Mouse (Mus musculus) adrenal gland, postnatal 36 days (tissue): Measurements from ENCODE around the gene Jam2. TPM values are rescaled to one million over a fixed set of nuclear protein-coding genes. Genes with fewer than 3 reads are reported as not detected.
A peak's percentile ranks its signal among the peaks of the same experiment; 100 is the strongest.

Source experiments
- DNase-seq, 2 experiments: peaks; one replicate each; pipeline ENCODE4 v3.0.0; 2021; ENCODE audit warnings: mixed read lengths in 1 of 2
- long read RNA-seq, 2 experiments: library from polyadenylated mRNA; stranded (forward); transcript quantifications; one replicate each; pipeline ENCODE4 v2.0.0; 2021; ENCODE audit warnings: borderline sequencing depth in 2 of 2
- total RNA-seq, 2 experiments: library from RNA; stranded (reverse); gene quantifications; 2 replicates each; pipeline ENCODE4 v1.2.3; 2021

Gene Jam2
- 10 to 100 TPM in 1 of 2 experiments, 1 to 10 TPM in 1; 9.0 to 12.6 TPM for total RNA-seq
- long read RNA-seq, experiment 1, partial matches to known transcripts, result 0 of 2 reads
- long read RNA-seq, experiment 1, other reads (novel, unspliced or antisense), result 2 of 2 reads
- long read RNA-seq, experiment 2, result 0 reads

DNA sequence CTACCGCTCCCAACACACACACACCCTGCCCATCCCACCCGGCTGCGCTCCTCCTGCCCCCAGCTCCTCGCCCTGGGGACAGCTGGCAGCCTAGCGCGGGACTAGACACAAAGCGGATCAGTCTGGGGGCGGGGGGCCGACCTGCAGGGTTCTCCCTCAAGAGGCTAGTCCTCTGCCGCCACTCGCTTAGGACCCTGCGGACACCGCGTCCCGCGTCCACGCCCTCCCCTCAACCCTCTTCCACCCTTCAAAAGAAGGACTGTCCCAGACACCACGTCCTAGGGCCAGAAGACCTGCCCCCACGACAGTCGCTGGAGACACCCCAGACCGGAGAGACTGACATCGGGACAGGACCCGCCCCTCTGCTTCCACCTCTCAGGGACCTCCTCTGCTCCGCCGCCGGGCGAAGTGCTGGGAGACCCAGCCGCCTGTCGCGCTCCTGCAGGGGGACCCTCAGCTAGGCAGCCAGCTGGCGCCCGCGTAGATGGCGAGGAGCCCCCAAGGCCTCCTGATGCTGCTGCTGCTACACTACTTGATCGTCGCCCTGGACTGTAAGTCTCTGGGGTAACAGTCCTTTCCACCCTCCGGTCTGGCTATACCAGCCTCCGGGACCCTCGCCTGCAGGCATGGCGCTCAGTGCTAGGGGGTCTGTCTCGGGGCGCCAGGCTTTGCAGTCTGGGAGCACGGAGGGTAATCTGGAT is at the start of gene Jam2:
Gene Jam2 (plus strand): TSS at position 121 of the 701 bp plus-strand sequence.
- DNase-seq, result peak; percentile 53 to 64

DNA sequence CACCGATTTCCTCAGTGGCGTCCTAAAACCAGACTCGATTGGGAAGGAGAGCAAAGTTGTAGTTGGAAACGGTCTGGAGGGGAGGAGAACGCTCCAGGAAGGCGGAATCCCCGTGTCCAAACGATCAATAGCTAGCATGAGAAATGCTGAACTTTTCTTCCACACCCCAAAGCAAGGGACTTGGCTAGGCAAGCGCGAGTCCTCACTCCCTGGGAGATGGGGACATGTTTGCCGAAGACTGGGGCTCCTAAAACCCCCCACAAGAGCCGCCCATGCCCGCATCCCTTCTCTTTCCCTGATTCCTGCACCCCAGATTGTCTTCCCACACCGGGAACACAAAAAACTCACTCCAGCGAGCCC is 39.1 kb upstream of the Jam2 start:
- peak in 1 of 2 experiments; percentile 8 for DNase-seq

DNA sequence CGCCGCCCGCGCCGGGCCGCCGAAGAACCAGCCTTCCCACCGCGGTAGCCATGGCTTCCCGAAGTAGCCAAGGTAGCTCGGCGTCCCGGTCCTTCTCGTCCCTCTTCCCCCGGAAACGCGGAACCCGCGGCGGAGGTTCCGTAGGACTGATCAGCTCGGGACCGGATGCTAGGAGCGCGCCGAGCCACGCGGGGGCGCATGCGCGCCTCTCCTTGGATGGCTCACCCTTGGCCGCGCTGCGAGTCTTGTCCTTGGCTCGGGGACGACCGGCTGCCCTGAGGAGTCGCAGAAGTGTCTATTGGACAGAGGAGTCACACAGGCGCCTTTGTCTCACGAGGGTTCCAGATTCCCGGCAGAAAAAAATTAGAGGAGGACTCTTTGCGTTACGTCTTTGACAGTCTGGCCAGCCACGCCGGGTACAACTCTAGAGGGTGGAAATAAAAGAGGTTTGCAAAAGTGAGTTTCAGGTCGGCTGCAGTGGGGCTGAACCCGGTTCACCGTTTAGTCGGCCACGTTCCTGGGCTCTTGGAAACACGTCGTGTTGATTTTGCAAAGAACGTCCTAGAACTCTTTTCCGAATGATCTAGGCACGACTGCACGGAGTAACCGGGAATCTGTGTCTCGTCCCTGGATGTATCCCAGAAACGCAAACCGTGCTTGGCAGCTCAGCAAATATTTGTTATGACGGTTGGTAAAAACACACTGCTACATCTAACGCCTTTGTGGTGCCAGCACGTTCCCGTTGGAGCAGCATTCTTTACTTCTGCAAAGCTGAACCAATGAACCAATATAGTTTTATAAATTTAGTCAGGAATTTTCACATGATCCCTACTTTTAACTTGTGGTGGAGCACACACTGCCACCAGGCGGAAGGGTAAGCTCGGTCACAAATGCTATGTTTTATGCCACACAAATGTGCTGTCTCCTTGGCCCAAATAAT is 38.5 kb upstream of the Jam2 start, which contains the start of gene Mrpl39:
Gene Mrpl39 (minus strand): TSS at position 577 of the 940 bp plus-strand sequence.
- DNase-seq, result peak; percentile 97 to 99

DNA sequence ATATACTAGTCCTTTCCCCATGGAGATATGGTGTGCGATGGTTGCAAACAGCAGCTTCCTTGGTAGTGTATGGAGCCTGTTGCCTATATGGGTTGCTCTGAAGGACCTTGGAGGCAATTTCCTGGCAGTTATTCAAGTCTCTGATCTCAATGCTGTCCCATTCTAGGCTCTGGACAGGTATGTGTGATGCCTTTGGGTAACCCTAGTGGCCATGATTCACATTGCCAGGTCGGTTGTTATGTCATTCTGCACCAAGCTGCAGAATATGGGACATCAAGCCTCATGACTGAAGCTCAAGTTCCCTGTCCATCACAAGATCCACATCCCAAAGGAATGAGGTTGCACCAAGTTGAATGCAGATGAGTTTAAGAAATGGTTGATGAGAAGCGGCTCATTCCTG is 36.6 kb upstream of the Jam2 start:
- no peak for DNase-seq

DNA sequence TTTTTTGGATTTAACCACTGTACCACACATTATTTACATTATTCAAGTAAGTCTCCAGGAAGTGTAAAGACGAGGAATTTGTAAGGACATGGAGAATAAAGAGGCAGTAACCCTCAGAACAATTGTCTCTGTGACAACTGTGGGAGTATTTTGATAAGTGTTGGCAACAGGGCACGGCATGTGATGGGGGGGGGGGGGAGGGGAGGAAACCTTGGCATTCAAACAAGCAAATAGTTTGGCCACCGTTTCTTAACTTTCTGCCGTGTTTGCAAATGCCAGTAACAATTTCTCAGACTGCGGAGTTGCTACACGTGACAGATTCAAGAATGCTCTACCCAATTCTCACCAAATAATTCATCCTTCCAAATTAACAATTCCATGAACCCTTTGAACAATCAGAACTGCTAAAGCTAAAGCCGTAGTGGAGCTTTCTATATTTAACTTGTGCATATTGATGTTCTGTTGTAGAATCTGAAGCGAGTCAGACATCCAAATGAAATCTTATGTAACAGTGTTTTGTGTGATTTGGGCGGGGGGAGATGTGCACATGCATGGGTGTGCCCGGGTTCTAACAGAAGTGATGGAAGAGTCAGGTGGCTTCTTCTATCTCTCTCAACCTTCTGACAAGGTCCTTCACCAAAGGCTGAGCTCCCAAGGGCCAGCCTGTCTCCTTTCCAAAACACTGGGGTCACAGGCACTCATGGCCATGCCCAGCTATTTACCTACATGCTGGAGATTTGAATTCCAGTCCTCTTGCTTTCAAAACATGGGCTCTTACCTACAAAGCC is 29.0 kb upstream of the Jam2 start:
- DNase-seq, result no peak

DNA sequence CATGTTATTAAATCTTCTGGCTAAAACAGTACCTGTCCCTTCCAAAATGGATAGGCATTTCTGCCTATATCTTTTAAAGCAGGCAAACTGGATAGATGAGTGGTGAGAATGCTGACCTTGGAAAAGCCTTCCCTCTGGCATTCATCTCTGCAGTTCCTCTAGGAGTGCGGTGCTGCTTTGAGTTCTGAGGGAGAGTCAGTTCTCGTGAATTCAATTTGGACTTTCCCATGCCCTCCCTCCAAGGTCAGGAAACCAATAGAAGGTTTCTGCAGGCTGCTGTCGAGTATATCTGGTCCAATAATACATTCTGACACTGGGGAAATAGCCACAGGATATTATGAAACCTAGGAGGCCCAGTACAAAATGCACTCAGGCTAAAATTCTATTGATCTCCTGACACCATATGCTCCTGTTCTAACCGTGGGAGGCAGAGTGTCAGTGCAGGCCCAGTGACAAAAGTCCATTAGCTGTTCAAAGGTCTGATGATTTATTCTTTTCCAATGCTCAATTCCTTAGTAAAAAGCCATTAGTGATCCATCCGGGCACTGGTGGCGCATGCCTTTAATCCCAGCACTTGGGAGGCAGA is 28.1 kb upstream of the Jam2 start:
- peak in 1 of 2 experiments; percentile 31 for DNase-seq

DNA sequence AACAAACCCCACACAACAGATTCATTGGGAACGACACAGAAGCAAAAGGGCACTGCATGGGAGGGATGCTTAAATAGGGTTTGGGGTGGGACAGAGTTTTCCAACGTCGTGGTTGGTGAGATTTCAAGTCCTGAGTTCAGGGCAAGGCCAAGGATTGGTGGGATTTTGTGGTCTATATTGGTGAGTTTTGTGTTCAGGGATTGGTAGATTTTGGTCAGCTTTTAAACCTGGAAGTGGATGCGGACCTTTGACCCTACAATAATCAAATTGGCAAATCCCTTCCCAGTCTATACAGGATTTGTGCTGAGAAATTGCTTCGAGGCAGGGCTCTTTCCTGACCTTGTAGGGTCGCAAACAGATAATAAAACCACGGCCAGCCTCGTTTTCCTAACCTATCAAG is 6.0 kb upstream of the Jam2 start:
- no peak for DNase-seq

DNA sequence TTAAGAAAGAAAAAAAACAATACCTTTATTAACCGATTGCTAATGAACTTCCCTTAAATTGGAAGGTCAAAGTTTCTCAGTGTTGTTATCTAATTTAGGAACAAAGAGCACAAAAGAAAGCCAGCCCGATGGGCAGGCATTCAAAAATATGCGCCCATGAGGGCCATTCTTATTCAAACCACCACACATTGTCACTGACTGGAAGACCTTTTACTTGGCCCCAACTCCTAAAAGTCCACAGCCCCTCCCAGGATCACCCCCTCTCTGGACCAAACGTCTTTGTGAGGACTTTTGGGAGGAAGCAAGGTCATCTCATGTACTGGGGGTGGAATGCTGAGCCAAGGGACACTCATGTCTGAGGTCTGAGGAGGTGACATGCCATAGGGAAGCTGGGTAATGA is 4.7 kb upstream of the Jam2 start:
- DNase-seq, result no peak

DNA sequence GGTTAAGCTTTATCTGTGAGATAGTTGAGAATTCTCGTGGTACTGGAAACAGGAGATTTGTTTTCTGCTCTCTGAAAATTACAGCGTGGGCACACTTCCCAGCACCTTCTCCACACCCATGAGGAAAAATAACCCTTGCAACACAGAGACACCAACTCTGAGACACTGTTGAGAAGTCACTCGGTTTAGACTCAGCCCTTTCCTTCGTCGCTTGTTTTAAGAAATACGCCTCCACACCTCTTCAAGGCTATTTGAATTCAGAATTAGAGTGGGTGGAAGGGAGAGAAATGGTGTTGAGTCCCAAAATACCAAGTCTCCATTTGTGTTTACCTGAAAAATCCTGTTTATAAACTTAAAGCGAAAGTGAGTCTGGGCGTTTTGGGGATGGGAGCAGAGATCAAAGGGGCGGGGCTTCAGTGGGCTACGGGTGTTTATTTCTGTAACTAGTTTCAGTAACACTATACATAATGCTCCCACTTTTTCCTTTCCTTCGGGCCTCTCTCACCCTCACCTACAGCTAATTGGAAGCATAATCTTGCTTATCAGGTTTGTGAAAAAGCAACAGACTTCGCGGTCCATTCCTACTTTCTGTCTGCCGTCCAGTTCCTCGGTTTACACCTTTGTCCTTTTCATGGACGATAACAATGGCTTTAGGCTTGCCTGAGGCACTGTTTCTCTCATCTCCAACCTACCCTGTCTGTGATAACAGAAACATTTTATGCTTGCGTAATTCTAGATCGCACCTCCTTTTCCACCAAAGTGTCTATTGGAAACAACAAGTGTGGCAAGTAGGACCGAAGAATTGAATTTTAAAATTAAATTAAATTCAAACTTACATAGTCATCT is 4.1 kb upstream of the Jam2 start:
- no peak for DNase-seq

DNA sequence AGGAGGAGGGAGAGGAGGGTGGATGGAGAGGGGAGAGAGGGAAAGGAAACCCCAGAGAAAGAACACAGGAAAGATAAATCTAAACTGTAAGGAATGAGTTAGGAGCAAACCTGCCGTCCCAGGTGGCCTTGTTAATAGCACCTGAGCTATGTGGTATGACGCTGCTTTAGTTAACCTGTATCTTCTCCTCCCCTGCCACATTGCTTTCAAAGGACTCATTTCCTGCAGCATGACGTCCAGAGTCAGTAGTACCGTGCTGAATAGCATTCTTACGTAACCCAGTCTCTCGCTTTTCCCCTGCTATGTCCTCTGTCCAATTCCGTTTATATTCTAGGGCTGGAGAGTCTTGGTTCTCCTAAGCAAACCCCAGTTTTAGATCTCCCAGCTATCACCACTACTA is 3.0 kb upstream of the Jam2 start:
- DNase-seq, result no peak

DNA sequence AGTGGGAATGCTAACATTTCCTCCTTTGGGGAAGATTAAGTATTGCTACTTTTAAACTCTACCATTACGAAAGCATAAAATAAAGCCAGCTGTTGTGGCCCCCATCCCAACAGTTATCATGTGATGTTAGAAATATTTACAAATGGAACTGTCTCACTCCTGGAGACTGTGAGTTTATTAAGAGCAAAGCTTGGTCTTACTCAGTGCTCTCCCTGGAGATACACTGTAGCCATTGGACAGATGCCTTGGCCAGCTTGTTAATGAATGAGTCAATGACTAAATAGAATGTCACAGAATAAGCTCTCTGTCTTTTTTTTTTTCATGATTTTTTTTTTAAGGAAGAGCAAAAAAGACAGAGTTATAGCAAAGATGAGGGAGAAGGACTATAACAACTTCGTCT is 2.5 kb upstream of the Jam2 start:
- peak in 1 of 2 experiments; percentile 4 for DNase-seq

DNA sequence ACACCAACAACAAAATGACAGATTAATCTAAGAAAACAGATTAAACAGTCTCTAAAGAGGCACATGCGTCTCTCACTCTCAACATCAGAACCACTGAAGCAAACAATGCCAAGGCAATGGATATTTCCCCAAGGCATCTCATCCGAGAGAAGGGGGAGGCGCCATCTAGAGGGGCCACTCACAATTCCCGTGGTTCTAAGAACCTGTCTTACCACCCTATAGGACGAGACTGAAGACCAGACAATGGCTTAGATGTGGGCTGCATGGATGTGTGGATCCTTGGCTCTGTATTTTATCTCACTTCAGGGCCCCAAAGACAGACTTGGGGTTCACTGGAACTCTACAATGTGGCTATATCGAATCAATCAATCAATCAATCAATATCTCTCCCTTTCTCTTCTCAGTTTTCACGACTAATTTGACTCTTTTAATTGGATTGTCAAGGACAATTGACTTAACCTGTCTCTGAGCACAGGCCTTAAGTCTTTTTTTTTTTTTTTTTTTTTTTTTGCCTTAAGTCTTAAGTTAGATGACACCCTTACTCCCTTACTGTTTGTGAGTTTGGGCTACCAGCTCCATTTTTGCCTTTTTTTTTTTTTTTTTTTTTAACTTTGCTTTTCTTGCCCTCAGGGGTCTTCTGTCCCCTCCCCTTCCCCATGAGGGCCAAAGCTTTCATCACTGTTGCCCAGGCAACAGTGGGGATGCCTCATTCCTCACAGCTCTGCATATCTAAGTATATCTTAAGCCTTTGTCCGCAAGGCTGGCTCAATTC is 1.2 kb upstream of the Jam2 start:
- no peak for DNase-seq

DNA sequence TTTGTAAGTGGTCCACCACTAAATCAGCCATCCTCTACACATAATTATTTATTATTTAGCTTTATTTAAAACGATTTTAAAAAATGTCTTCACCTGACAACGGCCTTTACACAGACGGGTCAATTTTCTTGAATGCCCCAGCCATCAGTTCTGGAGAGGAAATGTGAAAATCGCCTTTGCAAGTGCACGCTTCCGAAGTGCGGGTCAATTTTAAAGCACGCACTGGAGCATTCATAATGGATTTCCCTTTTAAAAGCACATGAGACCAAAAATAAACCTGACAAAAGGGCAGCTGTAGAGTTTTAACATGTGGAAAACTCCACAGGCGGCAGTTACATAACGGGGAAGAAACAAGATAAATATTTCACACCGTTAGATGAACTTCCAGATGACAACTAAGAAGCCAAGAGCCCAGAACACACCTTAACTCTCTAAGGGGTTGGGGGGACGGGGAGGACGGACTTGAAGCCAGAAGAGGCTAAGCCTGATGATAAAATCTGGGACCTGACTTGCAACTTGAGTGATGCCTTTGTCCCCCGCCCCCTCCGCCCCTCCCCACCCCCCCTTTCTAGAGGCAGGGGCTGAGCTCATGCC is 558 bp upstream of the Jam2 start:
- DNase-seq, result no peak

DNA sequence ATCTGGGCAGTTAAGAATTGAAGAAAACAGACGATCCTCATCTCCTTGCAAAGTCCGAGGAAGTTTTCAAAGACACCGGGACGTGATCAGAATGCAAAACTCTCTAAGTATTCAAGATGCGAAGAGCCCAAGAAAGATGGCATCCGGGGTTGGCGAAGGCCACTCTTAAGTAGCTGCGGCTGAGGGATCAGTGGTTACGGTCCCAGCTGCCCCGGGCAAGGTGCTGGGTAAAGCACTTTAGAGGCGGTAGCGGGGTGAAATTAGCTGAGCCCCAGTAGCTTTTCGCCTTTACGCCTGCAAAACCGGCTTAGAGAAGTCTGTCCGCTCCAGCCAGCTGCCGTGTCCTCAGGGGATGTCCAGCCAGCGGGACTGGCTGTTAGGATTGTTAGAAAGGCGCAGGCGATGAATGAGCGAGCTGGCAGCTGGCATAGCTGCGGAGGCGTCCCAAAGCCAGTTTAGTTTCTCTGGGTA is 873 bp downstream of the Jam2 start:
- peak; percentile 45 to 57 for DNase-seq

DNA sequence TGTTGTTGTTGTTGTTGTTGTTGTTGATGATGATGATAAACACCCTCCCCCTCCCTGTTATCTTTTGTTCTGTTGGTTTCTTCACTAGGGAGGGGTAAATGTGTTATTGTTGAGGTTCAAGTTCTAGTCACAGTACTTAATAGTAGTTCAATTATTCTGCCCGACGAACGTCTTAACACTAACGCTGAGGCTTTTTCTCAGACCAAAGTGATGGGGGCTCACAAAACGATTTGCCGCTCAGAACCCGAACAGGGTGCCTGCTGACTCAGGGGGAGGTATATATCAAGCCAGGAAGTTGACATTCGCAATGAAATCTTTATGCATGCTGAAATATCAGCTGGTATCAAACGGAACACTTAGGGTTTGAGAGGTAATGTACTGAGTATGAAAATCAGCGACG is 1.4 kb downstream of the Jam2 start:
- no peak for DNase-seq

DNA sequence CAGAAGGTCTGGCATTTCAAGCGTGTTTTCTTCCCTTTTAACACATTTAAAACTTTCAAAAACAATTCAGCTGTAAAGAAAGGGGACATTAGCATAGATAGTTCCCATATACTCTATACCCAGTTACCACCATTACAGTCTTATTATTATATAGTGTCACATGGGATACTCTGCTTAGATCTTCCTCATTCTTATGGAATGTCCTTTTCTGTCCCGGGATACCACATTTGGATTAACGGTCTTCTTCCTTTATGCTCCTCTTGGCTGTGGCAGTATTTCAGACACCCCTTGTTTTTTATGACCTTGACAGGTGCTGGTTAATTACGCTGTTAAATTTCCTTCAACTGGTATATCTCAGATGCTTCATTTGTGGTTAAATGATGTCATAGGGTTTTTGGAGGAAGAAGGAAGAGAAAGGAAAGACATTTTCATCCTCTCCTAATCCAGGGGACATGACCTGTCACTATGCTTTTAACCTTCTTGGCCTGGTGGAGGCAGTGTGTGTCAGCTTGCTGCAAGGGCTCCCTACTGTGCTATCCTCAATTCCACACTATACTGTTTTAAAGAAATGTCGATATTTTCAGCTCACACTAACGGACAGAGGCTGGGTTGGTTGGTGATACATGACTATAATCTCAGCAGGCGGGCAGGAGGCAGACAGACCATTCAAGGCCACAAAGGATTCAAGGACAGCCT is 2.3 kb downstream of the Jam2 start:
- no peak for DNase-seq

DNA sequence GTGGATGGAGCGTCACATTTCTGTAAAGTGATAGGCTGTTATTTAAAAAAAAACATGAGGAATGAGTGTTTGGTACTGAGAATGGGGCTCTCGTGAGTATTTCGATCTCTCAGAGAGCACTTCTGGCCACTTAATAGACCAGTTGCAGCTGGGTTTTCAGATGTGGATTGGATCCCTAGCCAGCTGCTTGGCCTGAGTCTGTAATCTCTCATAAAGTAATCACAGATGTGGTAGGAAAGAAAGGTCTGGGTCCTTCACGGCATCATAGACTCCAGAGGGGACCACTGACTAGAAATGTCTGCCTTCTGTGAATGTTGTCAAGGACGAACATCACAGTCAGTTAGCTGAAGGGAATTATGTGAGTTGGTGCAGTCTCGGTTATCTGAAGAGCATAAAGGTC is 4.5 kb downstream of the Jam2 start:
- no peak for DNase-seq

DNA sequence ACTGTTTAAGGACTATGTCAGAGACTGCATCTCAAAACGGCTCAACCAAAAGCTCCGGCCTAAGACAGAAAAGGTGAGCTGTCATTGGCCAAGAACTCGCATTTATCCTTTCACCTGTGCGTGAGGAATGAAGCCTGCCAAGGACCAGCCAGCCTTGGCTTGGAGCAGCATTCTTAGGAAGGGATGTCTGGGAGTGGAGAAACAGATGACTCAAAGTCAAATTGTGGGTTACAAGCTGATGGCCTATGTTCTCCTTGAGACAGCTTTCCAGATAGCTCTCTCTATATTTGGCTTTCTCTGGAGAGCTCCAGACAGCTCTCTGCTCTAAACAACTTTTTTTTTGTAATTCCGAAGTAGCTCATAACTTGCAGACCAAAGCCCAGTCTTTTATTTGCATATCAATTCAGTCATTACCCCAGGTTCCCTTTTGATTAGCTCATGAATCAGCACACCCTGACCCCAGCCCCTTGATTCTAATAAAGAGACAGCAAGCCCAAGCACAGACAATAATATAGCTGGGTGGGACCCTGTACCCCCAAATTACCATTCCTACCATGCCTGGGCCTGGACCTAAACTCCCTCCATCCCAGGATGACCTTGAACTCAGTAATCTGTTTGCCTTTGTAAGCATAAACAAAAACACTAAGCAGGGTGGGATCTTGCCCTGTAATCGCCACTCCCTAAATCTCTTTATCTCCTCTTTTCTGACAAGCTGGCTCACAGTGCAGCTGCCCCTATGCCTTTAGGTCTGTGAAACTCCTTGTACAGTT is 5.1 kb downstream of the Jam2 start:
- no peak for DNase-seq
